Mouse (Mus musculus): ENCODE results near the gene Epn3. TPM values are rescaled to one million over a fixed set of nuclear protein-coding genes. Genes with fewer than 3 reads are reported as not detected.
A peak's percentile ranks its signal among the peaks of the same experiment; 100 is the strongest.

The Epn3 gene
- total and polyA plus RNA-seq, 2 experiments from 2014 or later, result 2.7 to 3.6 TPM

GRCm38 (mm10) chr11:94526171-94526879, 26.6 kb upstream of the Epn3 start:
- 35% methylated on average over 9 of the region's 9 CpGs for WGBS
- ATAC-seq (peak; percentile 45; the same call in 1 of the 2 replicates), DNase-seq (ENCODE audit: low spot score) (peak; percentile 19)
- H3K27me3 ChIP-seq (ENCODE audit: insufficient read depth, low read length), result no peaks in the 10 kb centered on the region
- H3K4me1 ChIP-seq (ENCODE audit: insufficient read depth, low read length), result no peaks in the 10 kb centered on the region
- H3K36me3 ChIP-seq (ENCODE audit: insufficient read depth, low read length), result no peaks in the 10 kb centered on the region
- no peak for TF ChIP-seq CTCF (IDR thresholded peaks at IDR 0.05; ENCODE audit: low read depth)
- H3K9me3 ChIP-seq (ENCODE audit: low read length), result no peaks in the 10 kb centered on the region
- no peak overlapping the region for H3K9ac ChIP-seq (replicated peaks; ENCODE audit: low read length)
- H3K4me3 ChIP-seq (ENCODE audit: low read length), result no peak overlapping the region
- no peak overlapping the region for H3K27ac ChIP-seq
- H3K4me2 ChIP-seq (ENCODE audit: low read depth, low read length), result no peak overlapping the region

GRCm38 (mm10) chr11:94521219-94521843, 21.6 kb upstream of the Epn3 start, which contains the start of gene Mycbpap:
Gene Mycbpap, minus strand, starts transcription at chr11:94521742.
- ATAC-seq (peak; percentile 77), DNase-seq (ENCODE audit: low spot score) (peak; percentile 77)
- WGBS, result under 1% methylated on average over 42 of the region's 42 CpGs
- Histone ChIP-seq H3K27me3 (ENCODE audit: insufficient read depth, low read length) (no peaks in the 10 kb centered on the region), H3K4me3 (ENCODE audit: low read length) (peak within 1 kb of the TSS; percentile 49), H3K9ac (replicated peaks; ENCODE audit: low read length) (peak within 1 kb of the TSS; percentile 56), H3K4me2 (ENCODE audit: low read depth, low read length) (peak within 1 kb of the TSS; percentile 92), H3K36me3 (ENCODE audit: insufficient read depth, low read length) (no peaks in the 10 kb centered on the region), H3K4me1 (ENCODE audit: insufficient read depth, low read length) (peaks cover 3% of the 10 kb centered on the region; the same call in 1 of the 2 replicates), H3K9me3 (ENCODE audit: low read length) (no peaks in the 10 kb centered on the region), H3K27ac (peak within 1 kb of the TSS; percentile 60; the same call in 1 of the 2 replicates)
- TF ChIP-seq CTCF (IDR thresholded peaks at IDR 0.05; ENCODE audit: low read depth), result peak; percentile 35

- DNase-seq (ENCODE audit: low spot score) (no peak), ATAC-seq (no peak)
- Histone ChIP-seq H3K27me3 (ENCODE audit: insufficient read depth, low read length) (no peaks in the 10 kb centered on the region), H3K36me3 (ENCODE audit: insufficient read depth, low read length) (no peaks in the 10 kb centered on the region), H3K27ac (no peak overlapping the region), H3K9me3 (ENCODE audit: low read length) (0 out of 2 replicates have a peak, but pooled peaks cover 5% of the 10 kb centered on the region), H3K4me1 (ENCODE audit: insufficient read depth, low read length) (no peaks in the 10 kb centered on the region), H3K4me2 (ENCODE audit: low read depth, low read length) (no peak overlapping the region), H3K9ac (replicated peaks; ENCODE audit: low read length) (no peak overlapping the region), H3K4me3 (ENCODE audit: low read length) (no peak overlapping the region)
- no peak for TF ChIP-seq CTCF (IDR thresholded peaks at IDR 0.05; ENCODE audit: low read depth)
- WGBS, result 50% methylated on average over 9 of the region's 9 CpGs
Measured at GRCm38 (mm10) chr11:94513452-94513851, 13.7 kb upstream of the Epn3 start.

GRCm38 (mm10) chr11:94508976-94509375, 9.2 kb upstream of the Epn3 start:
- no peak for ATAC-seq

GRCm38 (mm10) chr11:94501482-94501881, 1.7 kb upstream of the Epn3 start:
- TF ChIP-seq CTCF (IDR thresholded peaks at IDR 0.05; ENCODE audit: low read depth), result no peak
- Histone ChIP-seq H3K9ac (replicated peaks; ENCODE audit: low read length) (no peak overlapping the region), H3K36me3 (ENCODE audit: insufficient read depth, low read length) (no peaks in the 10 kb centered on the region), H3K4me2 (ENCODE audit: low read depth, low read length) (no peak overlapping the region), H3K27me3 (ENCODE audit: insufficient read depth, low read length) (peaks cover 6% of the 10 kb centered on the region; the same call in 1 of the 2 replicates), H3K4me1 (ENCODE audit: insufficient read depth, low read length) (peaks cover 20% of the 10 kb centered on the region), H3K9me3 (ENCODE audit: low read length) (no peaks in the 10 kb centered on the region), H3K27ac (no peak overlapping the region), H3K4me3 (ENCODE audit: low read length) (no peak overlapping the region)
- ATAC-seq (no peak), DNase-seq (ENCODE audit: low spot score) (no peak)
- 95% methylated on average over 8 of the region's 8 CpGs for WGBS

More at GRCm38 (mm10) chr11:94508976-94509375, 9.2 kb upstream of the Epn3 start:
- DNase-seq (ENCODE audit: low spot score), result no peak
- Histone ChIP-seq H3K4me1 (ENCODE audit: insufficient read depth, low read length) (no peaks in the 10 kb centered on the region), H3K4me2 (ENCODE audit: low read depth, low read length) (no peak overlapping the region), H3K9ac (replicated peaks; ENCODE audit: low read length) (no peak overlapping the region), H3K27ac (no peak overlapping the region), H3K27me3 (ENCODE audit: insufficient read depth, low read length) (no peaks in the 10 kb centered on the region), H3K36me3 (ENCODE audit: insufficient read depth, low read length) (no peaks in the 10 kb centered on the region), H3K4me3 (ENCODE audit: low read length) (no peak overlapping the region), H3K9me3 (ENCODE audit: low read length) (0 out of 2 replicates have a peak, but pooled peaks cover 5% of the 10 kb centered on the region)
- 92% methylated on average over 10 of the region's 10 CpGs for WGBS
- no peak for TF ChIP-seq CTCF (IDR thresholded peaks at IDR 0.05; ENCODE audit: low read depth)

- peaks cover 6% of the 10 kb centered on the region; the same call in 1 of the 2 replicates for H3K27me3 ChIP-seq (ENCODE audit: insufficient read depth, low read length)
- H3K4me2 ChIP-seq (ENCODE audit: low read depth, low read length), result peak overlapping the region; percentile 59
- WGBS, result 37% methylated on average over 8 of the region's 8 CpGs
Measured at GRCm38 (mm10) chr11:94500362-94500761, 588 bp upstream of the Epn3 start.

More at GRCm38 (mm10) chr11:94500362-94500761, 588 bp upstream of the Epn3 start:
- Histone ChIP-seq H3K27ac (no peak overlapping the region), H3K36me3 (ENCODE audit: insufficient read depth, low read length) (no peaks in the 10 kb centered on the region), H3K9ac (replicated peaks; ENCODE audit: low read length) (no peak overlapping the region; the same call in 1 of the 2 replicates), H3K4me1 (ENCODE audit: insufficient read depth, low read length) (peaks cover 20% of the 10 kb centered on the region), H3K9me3 (ENCODE audit: low read length) (no peaks in the 10 kb centered on the region), H3K4me3 (ENCODE audit: low read length) (no peak overlapping the region)
- DNase-seq (ENCODE audit: low spot score) (no peak), ATAC-seq (no peak)
- TF ChIP-seq CTCF (IDR thresholded peaks at IDR 0.05; ENCODE audit: low read depth), result no peak
